Mouse (Mus musculus) layer of hippocampus, adult 9-11 months (tissue): ENCODE measurements at regions not wholly inside any gene's neighbourhood (a gene's known extent, or its start where the extent isn't known, plus 50 kb on each side); places are given as distances from the start of the nearest gene placed in this dataset.

ENCODE experiments used
- DNase-seq: peaks from one replicate; pipeline ENCODE4 v3.0.0; 2022

- DNase-seq = peak; percentile 31
Observed at GRCm38 (mm10) chr14:103764047-103764446, 80.2 kb downstream of the Ednrb start.

GRCm38 (mm10) chr14:103763216-103764031 lies 80.8 kb downstream of the Ednrb start:
- DNase-seq = no peak

GRCm38 (mm10) chr14:103759443-103759842 lies 84.8 kb downstream of the Ednrb start:
- DNase-seq = no peak
